Comparison of ENCODE assay signal across 8 mouse cellular contexts in genomic region chr2:180103978-180104658, GRCm38 (mm10). TPM values are rescaled to one million over a fixed set of nuclear protein-coding genes. Genes with fewer than 3 reads are reported as not detected.
DNase-seq lines count a peak whose midpoint lies in the region; ATAC-seq lines count a peak whose summit lies in the region.

Gene Hrh3 (minus strand): TSS chr2:180104488.

- peaks cover 69% of the 10 kb centered on the region for H3K27me3 ChIP-seq in embryonic facial prominence, embryonic 14.5 days (replicated peaks; ENCODE audit: control insufficient read depth, insufficient read depth, low read length)
- peaks cover 29% of the 10 kb centered on the region for H3K27me3 ChIP-seq in neural tube, embryonic 14.5 days (ENCODE audit: control insufficient read depth, insufficient read depth, low read length)

- H3K4me2 ChIP-seq in embryonic facial prominence, embryonic 14.5 days (ENCODE audit: low read depth, low read length), result peak within 1 kb of the TSS; percentile 96
- H3K4me2 ChIP-seq in neural tube, embryonic 14.5 days (ENCODE audit: low read depth, low read length), result peak within 1 kb of the TSS; percentile 95

- no peak within 1 kb of the TSS for H3K9ac ChIP-seq in embryonic facial prominence, embryonic 14.5 days (ENCODE audit: low read depth, low read length)
- H3K9ac ChIP-seq in neural tube, embryonic 14.5 days (replicated peaks; ENCODE audit: low read depth, low read length), result peak within 1 kb of the TSS; percentile 51

- H3K27ac ChIP-seq in embryonic facial prominence, embryonic 14.5 days (replicated peaks; ENCODE audit: low read depth, low read length), result no peak within 1 kb of the TSS
- H3K27ac ChIP-seq in neural tube, embryonic 14.5 days (ENCODE audit: low read depth, low read length), result no peak within 1 kb of the TSS

- H3K9me3 ChIP-seq in embryonic facial prominence, embryonic 14.5 days (ENCODE audit: control insufficient read depth, low read length), result no peaks in the 10 kb centered on the region
- H3K9me3 ChIP-seq in neural tube, embryonic 14.5 days (ENCODE audit: control insufficient read depth, low read length), result no peaks in the 10 kb centered on the region

- intact Hi-C loops in heart, postnatal 10 days (cut with DNase I), result no loop called here

- H3K36me3 ChIP-seq in embryonic facial prominence, embryonic 14.5 days (ENCODE audit: control insufficient read depth, insufficient read depth, low read length), result no peaks in the 10 kb centered on the region
- no peaks in the 10 kb centered on the region for H3K36me3 ChIP-seq in neural tube, embryonic 14.5 days (ENCODE audit: control insufficient read depth, insufficient read depth, low read length)

- peak; percentile 91 for ATAC-seq in embryonic facial prominence, embryonic 14.5 days (ENCODE audit: low read depth)
- ATAC-seq in neural tube, embryonic 14.5 days (ENCODE audit: low read depth), result peak; percentile 83

- peak; percentile 67 for DNase-seq in CD4-positive, CD25-positive, alpha-beta regulatory T cell, adult 2 months (ENCODE audit: low read depth, low spot score)
- DNase-seq in adrenal gland, postnatal 36 days, result peak; percentile 91 to 92
- peak; percentile 79 for DNase-seq in embryonic facial prominence, embryonic 14.5 days (ENCODE audit: low spot score)
- peak; percentile 83 to 84 for DNase-seq in heart, postnatal 10 days
- peak; percentile 81 to 91 for DNase-seq in kidney, postnatal 25 days
- DNase-seq in lung, adult 18-20 months, result peak; percentile 73 to 80
- DNase-seq in thymus, postnatal 0 days (ENCODE audit: low spot score), result peak; percentile 83

- H3K4me1 ChIP-seq in embryonic facial prominence, embryonic 14.5 days (ENCODE audit: control insufficient read depth, insufficient read depth, low read length), result peaks cover 12% of the 10 kb centered on the region; the same call in 1 of the 2 replicates
- peaks cover 18% of the 10 kb centered on the region for H3K4me1 ChIP-seq in neural tube, embryonic 14.5 days (ENCODE audit: control insufficient read depth, insufficient read depth, low read length)

- H3K4me3 ChIP-seq in embryonic facial prominence, embryonic 14.5 days (ENCODE audit: low read depth, low read length), result peak within 1 kb of the TSS; percentile 48
- H3K4me3 ChIP-seq in neural tube, embryonic 14.5 days (ENCODE audit: low read depth, low read length), result peak within 1 kb of the TSS; percentile 63

- WGBS in embryonic facial prominence, embryonic 14.5 days, result 0% methylated on average over 12 of the region's 87 CpGs
- WGBS in neural tube, embryonic 14.5 days, result 0% methylated on average over 46 of the region's 87 CpGs

RNA-seq across cellular contexts. Expression of gene Hrh3, which starts in this region (rescaled TPM):
- total RNA-seq in adrenal gland, postnatal 36 days (2021), result under 1 TPM in 1 of 2 experiments, not detected in 1; 0.13 TPM
- polyA plus RNA-seq in embryonic facial prominence, embryonic 14.5 days (2014; fragmentation: Nextera tagmentation; extraction: Ambion mirVana), result 0.11 and 0.14 TPM in 2 replicates
- total RNA-seq in heart, postnatal 10 days (2021), result not detected
- 1.5 and 1.8 TPM in 2 replicates for polyA plus RNA-seq in neural tube, embryonic 14.5 days (2014; fragmentation: Nextera tagmentation; extraction: Ambion mirVana)
- 0.46 and 0.49 TPM in 2 replicates for polyA plus RNA-seq in thymus, postnatal 0 days (2015; fragmentation: Nextera tagmentation; extraction: Ambion mirVana)

Comparison
In these comparisons a context has a peak if more than half of its experiments do, and no peak if none do; other contexts are left out.
1. Peak in DNase-seq in adrenal gland, postnatal 36 days; RNA of the gene not detected or under 1 TPM.
2. Peak in DNase-seq, ATAC-seq, H3K4me3 ChIP-seq and H3K4me2 ChIP-seq in embryonic facial prominence, embryonic 14.5 days; RNA of the gene not detected or under 1 TPM.
3. Peak in DNase-seq in heart, postnatal 10 days; RNA of the gene not detected or under 1 TPM.
4. Peak in DNase-seq in thymus, postnatal 0 days; RNA of the gene not detected or under 1 TPM.